Mouse (Mus musculus): ENCODE measurements at regions not wholly inside any gene's neighbourhood (a gene's known extent, or its start where the extent isn't known, plus 50 kb on each side); places are given as distances from the start of the nearest gene placed in this dataset.

DNA sequence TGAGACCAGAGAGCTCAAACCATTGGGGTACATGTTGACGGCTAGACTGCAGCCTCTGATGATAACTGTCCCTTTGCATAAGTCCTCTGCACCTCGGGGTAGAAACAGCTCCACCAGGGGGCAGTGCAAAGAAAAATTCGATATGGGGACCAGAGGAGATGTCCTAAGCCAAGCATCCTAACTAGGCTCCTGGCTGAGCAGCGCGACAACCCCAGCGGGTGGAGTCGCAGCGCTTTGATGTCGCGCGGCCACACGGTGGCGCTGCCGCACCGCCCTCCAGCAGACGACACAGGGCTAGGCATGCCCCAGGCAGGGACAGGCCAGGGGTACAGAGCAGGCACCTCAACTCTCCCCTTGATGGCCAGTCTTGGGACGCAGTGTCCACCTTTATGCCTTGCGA lies 163.8 kb downstream of the Ttc8 start:
- Histone ChIP-seq H3K36me3 (ENCODE audit: control insufficient read depth, insufficient read depth, low read length) (no peaks in the 10 kb centered on the region), H3K27ac (ENCODE audit: low read depth, low read length) (no peak overlapping the region), H3K4me2 (ENCODE audit: low read depth, low read length, severe bottlenecking) (no peak overlapping the region), H3K9ac (ENCODE audit: low read length) (no peak overlapping the region), H3K27me3 (ENCODE audit: control insufficient read depth, insufficient read depth, low read length) (peaks cover 5% of the 10 kb centered on the region; the same call in 1 of the 2 replicates), H3K9me3 (ENCODE audit: control insufficient read depth, low read length) (no peaks in the 10 kb centered on the region), H3K4me3 (ENCODE audit: low read depth, low read length) (no peak overlapping the region), H3K4me1 (replicated peaks; ENCODE audit: control insufficient read depth, insufficient read depth, low read length) (peaks cover 20% of the 10 kb centered on the region)
- DNase-seq (ENCODE audit: low spot score) (peak; percentile 95), ATAC-seq (replicated peaks; ENCODE audit: low FRiP score) (peak; percentile 92)
- under 1% methylated on average over 18 of the region's 18 CpGs for WGBS

DNA sequence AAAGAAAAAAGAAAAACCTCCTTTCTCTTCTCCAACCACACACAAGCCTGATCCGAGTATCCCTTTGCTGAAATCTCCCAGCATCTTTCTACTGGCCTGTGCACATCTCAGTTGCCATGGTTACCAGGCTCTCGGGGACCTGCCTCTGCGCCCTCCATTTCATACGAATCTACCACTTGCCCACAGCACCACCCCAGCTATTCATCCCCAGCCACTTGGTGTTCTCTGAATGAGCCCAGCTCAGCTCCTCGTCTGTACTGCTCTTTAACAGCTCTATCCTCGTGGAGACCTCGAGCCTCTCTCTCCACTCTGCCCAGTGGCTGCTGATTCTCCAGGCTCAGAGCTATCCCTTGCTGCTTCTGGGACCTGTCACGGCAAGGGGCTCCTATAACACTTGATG lies 166.9 kb downstream of the Ttc8 start:
- no peaks in the 10 kb centered on the region for H3K36me3 ChIP-seq (ENCODE audit: control insufficient read depth, insufficient read depth, low read length)
- 0 out of 2 replicates have a peak overlapping the region, but pooled peaks have one; percentile 21 for H3K4me2 ChIP-seq (ENCODE audit: low read depth, low read length, severe bottlenecking)
- ATAC-seq (replicated peaks; ENCODE audit: low FRiP score) (peak; percentile 57), DNase-seq (ENCODE audit: low spot score) (peak; percentile 55)
- H3K4me3 ChIP-seq (ENCODE audit: low read depth, low read length) = no peak overlapping the region
- H3K27me3 ChIP-seq (ENCODE audit: control insufficient read depth, insufficient read depth, low read length) = peaks cover 5% of the 10 kb centered on the region; the same call in 1 of the 2 replicates
- no peak overlapping the region for H3K27ac ChIP-seq (ENCODE audit: low read depth, low read length)
- peak overlapping the region; percentile 16; the same call in 1 of the 2 replicates for H3K9ac ChIP-seq (ENCODE audit: low read length)
- H3K9me3 ChIP-seq (ENCODE audit: control insufficient read depth, low read length) = no peaks in the 10 kb centered on the region
- peaks cover 20% of the 10 kb centered on the region for H3K4me1 ChIP-seq (replicated peaks; ENCODE audit: control insufficient read depth, insufficient read depth, low read length)
- 27% methylated on average over 8 of the region's 8 CpGs for WGBS

DNA sequence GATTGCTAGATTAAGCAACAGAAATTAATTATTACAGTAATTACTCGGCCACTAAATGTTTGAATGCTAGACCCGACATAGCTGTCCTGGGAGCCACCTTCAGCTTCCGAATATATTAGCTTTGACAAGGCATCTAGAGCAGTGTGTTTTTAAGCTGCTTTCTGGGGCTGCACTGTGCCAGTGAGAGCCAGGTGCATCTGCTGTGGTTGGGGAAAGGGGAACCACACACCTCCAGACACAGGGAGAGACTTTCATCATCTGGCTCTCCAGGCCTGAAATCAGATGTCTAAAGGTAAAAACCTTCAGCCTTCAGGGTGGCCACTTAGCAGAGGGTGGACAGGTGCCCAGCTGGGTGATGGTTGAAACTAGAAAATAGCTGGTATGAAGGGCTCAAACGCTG lies 171.4 kb downstream of the Ttc8 start:
- H3K27ac ChIP-seq (ENCODE audit: low read depth, low read length) = no peak overlapping the region
- H3K27me3 ChIP-seq (ENCODE audit: control insufficient read depth, insufficient read depth, low read length) = no peaks in the 10 kb centered on the region
- no peak overlapping the region for H3K9ac ChIP-seq (ENCODE audit: low read length)
- WGBS = 79% methylated on average over 4 of the region's 4 CpGs
- no peak overlapping the region for H3K4me2 ChIP-seq (ENCODE audit: low read depth, low read length, severe bottlenecking)
- no peaks in the 10 kb centered on the region for H3K9me3 ChIP-seq (ENCODE audit: control insufficient read depth, low read length)
- DNase-seq (ENCODE audit: low spot score) (no peak), ATAC-seq (replicated peaks; ENCODE audit: low FRiP score) (no peak)
- H3K4me3 ChIP-seq (ENCODE audit: low read depth, low read length) = no peak overlapping the region
- no peaks in the 10 kb centered on the region for H3K36me3 ChIP-seq (ENCODE audit: control insufficient read depth, insufficient read depth, low read length)
- H3K4me1 ChIP-seq (replicated peaks; ENCODE audit: control insufficient read depth, insufficient read depth, low read length) = peaks cover 15% of the 10 kb centered on the region

DNA sequence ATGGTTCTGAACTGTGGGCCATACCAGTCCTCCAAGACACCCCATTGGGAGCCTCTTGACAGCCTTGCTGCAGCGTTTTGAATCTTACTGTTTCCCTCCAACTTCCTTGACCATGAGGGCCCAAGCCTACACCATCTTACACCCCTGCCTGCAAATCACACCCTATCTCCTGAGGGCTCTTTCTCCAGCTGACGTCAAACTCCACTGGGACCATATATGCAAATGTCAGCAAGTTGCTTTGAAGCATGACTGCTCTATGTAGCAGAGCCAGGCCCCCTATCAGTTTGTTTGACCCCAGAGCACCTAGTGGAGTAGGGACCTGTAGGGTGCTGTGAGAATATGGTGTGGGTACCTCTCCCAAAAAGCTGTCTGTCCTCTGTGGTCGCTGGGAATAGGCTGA lies 172.8 kb downstream of the Ttc8 start:
- ATAC-seq (replicated peaks; ENCODE audit: low FRiP score) (no peak), DNase-seq (ENCODE audit: low spot score) (no peak)
- no peaks in the 10 kb centered on the region for H3K9me3 ChIP-seq (ENCODE audit: control insufficient read depth, low read length)
- 79% methylated on average over 3 of the region's 3 CpGs for WGBS
- no peak overlapping the region for H3K4me3 ChIP-seq (ENCODE audit: low read depth, low read length)
- no peak overlapping the region for H3K27ac ChIP-seq (ENCODE audit: low read depth, low read length)
- H3K9ac ChIP-seq (ENCODE audit: low read length) = no peak overlapping the region
- H3K36me3 ChIP-seq (ENCODE audit: control insufficient read depth, insufficient read depth, low read length) = no peaks in the 10 kb centered on the region
- no peak overlapping the region for H3K4me2 ChIP-seq (ENCODE audit: low read depth, low read length, severe bottlenecking)
- no peaks in the 10 kb centered on the region for H3K27me3 ChIP-seq (ENCODE audit: control insufficient read depth, insufficient read depth, low read length)
- peaks cover 3% of the 10 kb centered on the region; the same call in 1 of the 2 replicates for H3K4me1 ChIP-seq (replicated peaks; ENCODE audit: control insufficient read depth, insufficient read depth, low read length)

DNA sequence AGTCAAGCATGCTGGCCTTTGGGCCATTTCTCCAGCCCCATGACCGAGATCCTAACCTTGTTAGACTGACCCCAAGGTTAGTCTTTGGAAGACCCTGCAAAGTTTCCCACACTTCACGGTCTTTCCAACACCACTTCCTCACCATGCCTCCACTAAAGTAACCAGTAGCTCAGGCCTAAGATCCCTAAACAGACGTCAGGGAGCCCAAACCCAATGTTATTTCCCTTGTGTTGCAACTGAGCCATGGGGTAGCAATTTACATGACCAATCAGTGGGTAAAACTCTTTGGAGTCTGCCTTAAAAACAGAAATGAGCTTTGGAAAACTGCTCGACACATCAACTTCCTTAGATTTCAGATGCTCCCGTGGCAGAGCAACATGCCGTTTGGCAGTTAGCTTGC lies 173.6 kb downstream of the Ttc8 start:
- no peak overlapping the region for H3K4me2 ChIP-seq (ENCODE audit: low read depth, low read length, severe bottlenecking)
- no peaks in the 10 kb centered on the region for H3K4me1 ChIP-seq (replicated peaks; ENCODE audit: control insufficient read depth, insufficient read depth, low read length)
- no peak for DNase-seq (ENCODE audit: low spot score)
- no peak overlapping the region for H3K4me3 ChIP-seq (ENCODE audit: low read depth, low read length)
- no peak overlapping the region for H3K9ac ChIP-seq (ENCODE audit: low read length)
- no peaks in the 10 kb centered on the region for H3K36me3 ChIP-seq (ENCODE audit: control insufficient read depth, insufficient read depth, low read length)
- H3K27me3 ChIP-seq (ENCODE audit: control insufficient read depth, insufficient read depth, low read length) = no peaks in the 10 kb centered on the region
- ATAC-seq (replicated peaks; ENCODE audit: low FRiP score) = no peak
- 85% methylated on average over 6 of the region's 6 CpGs for WGBS
- H3K9me3 ChIP-seq (ENCODE audit: control insufficient read depth, low read length) = no peaks in the 10 kb centered on the region
- H3K27ac ChIP-seq (ENCODE audit: low read depth, low read length) = no peak overlapping the region

DNA sequence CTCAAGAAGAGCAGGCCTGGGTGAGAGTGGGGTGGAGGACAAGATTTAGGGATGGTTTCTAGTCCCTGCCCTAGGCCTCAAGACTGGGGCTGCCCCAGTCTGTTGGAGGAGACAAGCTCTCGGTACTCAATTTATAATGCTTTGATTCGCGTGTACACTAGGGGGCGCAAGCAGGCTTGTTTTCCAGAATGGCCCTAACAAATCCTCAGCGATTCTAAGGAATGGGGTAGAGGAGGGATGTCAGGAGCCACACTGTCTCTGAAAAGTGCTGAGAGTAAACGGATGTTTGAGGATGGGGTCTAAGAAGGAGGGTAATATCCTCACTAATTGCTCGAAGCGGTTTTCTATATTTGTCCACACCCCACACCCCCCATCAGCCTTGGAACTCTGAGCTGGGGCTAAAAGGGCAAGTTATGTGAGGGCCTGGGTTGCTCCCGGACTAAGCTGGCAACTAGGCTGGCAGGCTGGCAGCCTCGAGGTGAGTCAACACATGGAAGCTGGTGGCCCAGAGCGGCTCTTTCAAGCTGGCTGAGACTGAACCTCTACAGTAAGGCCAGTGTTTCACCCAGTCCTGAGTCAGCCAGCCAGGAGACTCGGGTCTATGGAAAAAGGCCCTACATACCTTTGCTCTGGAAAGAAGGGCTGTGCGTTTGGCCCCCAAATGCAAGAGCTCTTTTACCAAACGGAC lies 176.7 kb downstream of the Ttc8 start:
- Histone ChIP-seq H3K4me2 (ENCODE audit: low read depth, low read length, severe bottlenecking) (no peak overlapping the region), H3K4me1 (replicated peaks; ENCODE audit: control insufficient read depth, insufficient read depth, low read length) (no peaks in the 10 kb centered on the region), H3K27ac (ENCODE audit: low read depth, low read length) (no peak overlapping the region), H3K36me3 (ENCODE audit: control insufficient read depth, insufficient read depth, low read length) (no peaks in the 10 kb centered on the region), H3K4me3 (ENCODE audit: low read depth, low read length) (no peak overlapping the region), H3K9ac (ENCODE audit: low read length) (no peak overlapping the region), H3K9me3 (ENCODE audit: control insufficient read depth, low read length) (no peaks in the 10 kb centered on the region), H3K27me3 (ENCODE audit: control insufficient read depth, insufficient read depth, low read length) (no peaks in the 10 kb centered on the region)
- ATAC-seq (replicated peaks; ENCODE audit: low FRiP score) (peak; percentile 87), DNase-seq (ENCODE audit: low spot score) (peak; percentile 92)
- 37% methylated on average over 14 of the region's 14 CpGs for WGBS

DNA sequence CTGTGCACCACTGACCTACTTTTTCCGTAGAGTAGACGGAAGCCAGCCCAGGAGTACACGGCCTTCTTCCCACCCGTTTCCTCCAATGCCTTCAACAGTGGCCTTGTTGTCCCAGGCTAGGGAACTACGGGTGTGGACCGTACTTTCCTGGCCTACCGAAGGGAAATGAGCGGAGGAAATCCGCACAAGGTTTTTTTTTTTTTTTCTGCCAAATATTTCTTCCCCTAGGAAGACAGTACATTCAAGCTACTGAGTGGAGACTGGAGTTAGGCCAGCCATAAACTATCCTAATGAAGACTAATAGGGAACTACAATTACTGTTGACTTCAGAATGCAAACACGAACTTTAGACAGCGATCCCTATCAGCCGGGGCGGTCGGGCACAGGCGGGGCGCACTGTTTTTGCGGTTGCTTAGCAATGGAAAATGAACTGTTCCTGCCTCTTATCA lies 177.3 kb downstream of the Ttc8 start:
- H3K4me2 ChIP-seq (ENCODE audit: low read depth, low read length, severe bottlenecking) = no peak overlapping the region
- no peaks in the 10 kb centered on the region for H3K9me3 ChIP-seq (ENCODE audit: control insufficient read depth, low read length)
- H3K36me3 ChIP-seq (ENCODE audit: control insufficient read depth, insufficient read depth, low read length) = no peaks in the 10 kb centered on the region
- no peak overlapping the region for H3K27ac ChIP-seq (ENCODE audit: low read depth, low read length)
- WGBS = 92% methylated on average over 17 of the region's 17 CpGs
- no peak for DNase-seq (ENCODE audit: low spot score)
- H3K27me3 ChIP-seq (ENCODE audit: control insufficient read depth, insufficient read depth, low read length) = no peaks in the 10 kb centered on the region
- no peaks in the 10 kb centered on the region for H3K4me1 ChIP-seq (replicated peaks; ENCODE audit: control insufficient read depth, insufficient read depth, low read length)
- H3K9ac ChIP-seq (ENCODE audit: low read length) = no peak overlapping the region
- ATAC-seq (replicated peaks; ENCODE audit: low FRiP score) = no peak
- no peak overlapping the region for H3K4me3 ChIP-seq (ENCODE audit: low read depth, low read length)

DNA sequence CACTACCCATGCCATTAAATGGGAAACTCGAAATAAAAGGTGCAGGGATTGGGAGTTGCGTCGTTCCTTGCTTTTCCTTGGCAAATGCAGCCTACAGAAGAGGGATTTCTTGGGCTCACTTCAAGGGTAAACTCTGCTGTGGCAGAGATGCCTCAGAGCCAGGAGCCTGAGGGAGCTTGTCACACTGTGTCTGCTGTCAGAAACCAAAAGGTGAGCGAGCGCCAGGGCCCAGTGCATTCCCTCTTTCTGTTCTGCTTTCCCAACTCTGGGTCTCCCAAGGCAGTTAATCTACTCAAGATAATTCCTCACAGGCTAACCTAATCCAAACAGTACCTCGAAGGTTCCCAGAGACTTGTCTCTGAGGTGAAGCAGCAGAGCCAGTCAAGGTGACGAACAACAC lies 179.5 kb downstream of the Ttc8 start:
- no peak for DNase-seq (ENCODE audit: low spot score)
- no peak overlapping the region for H3K4me2 ChIP-seq (ENCODE audit: low read depth, low read length, severe bottlenecking)
- H3K36me3 ChIP-seq (ENCODE audit: control insufficient read depth, insufficient read depth, low read length) = no peaks in the 10 kb centered on the region
- WGBS = 88% methylated on average over 7 of the region's 7 CpGs
- no peaks in the 10 kb centered on the region for H3K4me1 ChIP-seq (replicated peaks; ENCODE audit: control insufficient read depth, insufficient read depth, low read length)
- no peak overlapping the region for H3K9ac ChIP-seq (ENCODE audit: low read length)
- H3K27me3 ChIP-seq (ENCODE audit: control insufficient read depth, insufficient read depth, low read length) = no peaks in the 10 kb centered on the region
- no peak overlapping the region for H3K27ac ChIP-seq (ENCODE audit: low read depth, low read length)
- no peaks in the 10 kb centered on the region for H3K9me3 ChIP-seq (ENCODE audit: control insufficient read depth, low read length)
- H3K4me3 ChIP-seq (ENCODE audit: low read depth, low read length) = no peak overlapping the region
- ATAC-seq (replicated peaks; ENCODE audit: low FRiP score) = no peak

DNA sequence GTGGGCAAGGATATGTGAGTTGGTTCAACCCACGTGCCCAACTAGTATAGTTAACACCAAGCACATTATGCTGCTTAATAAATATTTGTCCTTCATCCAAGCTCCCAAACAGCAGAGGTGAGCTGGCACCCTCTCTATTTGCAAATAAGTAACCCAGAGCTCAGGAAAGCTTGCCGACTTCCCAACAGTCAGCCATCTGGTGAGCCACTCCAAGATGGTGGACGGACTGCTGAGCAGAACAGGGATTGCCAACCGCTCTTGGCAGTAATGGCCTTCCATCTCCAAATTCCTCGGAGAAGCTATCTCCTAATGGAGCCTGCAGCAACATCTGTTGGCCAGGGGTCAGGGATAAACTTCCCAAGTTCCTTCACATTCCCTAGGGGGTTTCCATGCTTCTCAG lies 188.2 kb downstream of the Ttc8 start:
- WGBS = 93% methylated on average over 5 of the region's 5 CpGs
- ATAC-seq (replicated peaks; ENCODE audit: low FRiP score) (no peak), DNase-seq (ENCODE audit: low spot score) (no peak)
- Histone ChIP-seq H3K4me2 (ENCODE audit: low read depth, low read length, severe bottlenecking) (no peak overlapping the region), H3K27me3 (ENCODE audit: control insufficient read depth, insufficient read depth, low read length) (no peaks in the 10 kb centered on the region), H3K9ac (ENCODE audit: low read length) (no peak overlapping the region), H3K36me3 (ENCODE audit: control insufficient read depth, insufficient read depth, low read length) (no peaks in the 10 kb centered on the region), H3K4me3 (ENCODE audit: low read depth, low read length) (no peak overlapping the region), H3K9me3 (ENCODE audit: control insufficient read depth, low read length) (no peaks in the 10 kb centered on the region), H3K4me1 (replicated peaks; ENCODE audit: control insufficient read depth, insufficient read depth, low read length) (no peaks in the 10 kb centered on the region), H3K27ac (ENCODE audit: low read depth, low read length) (no peak overlapping the region)
